Mouse (Mus musculus): Measurements from ENCODE around the gene Ttll13.

Ttll13 gene

GRCm38 (mm10) chr7:80213604-80214003 is 32.6 kb upstream of the Ttll13 start:
- DNase-seq (ENCODE audit: low read depth, low spot score), result no peak

- DNase-seq (ENCODE audit: low read depth, low spot score), result no peak
These were observed 31.7 kb upstream of the Ttll13 start for GRCm38 (mm10) chr7:80214459-80214858.

- DNase-seq (ENCODE audit: low read depth, low spot score), result peak; percentile 80
These were observed 30.8 kb upstream of the Ttll13 start for GRCm38 (mm10) chr7:80215398-80215797.

GRCm38 (mm10) chr7:80216566-80216965 is 29.6 kb upstream of the Ttll13 start:
- DNase-seq (ENCODE audit: low read depth, low spot score), result no peak

GRCm38 (mm10) chr7:80218666-80219065 is 27.5 kb upstream of the Ttll13 start:
- DNase-seq (ENCODE audit: low read depth, low spot score), result no peak

- no peak for DNase-seq (ENCODE audit: low read depth, low spot score)
These were observed 25.9 kb upstream of the Ttll13 start for GRCm38 (mm10) chr7:80220237-80220797.

- DNase-seq (ENCODE audit: low read depth, low spot score), result no peak
These were observed 24.9 kb upstream of the Ttll13 start for GRCm38 (mm10) chr7:80221179-80221750.

- DNase-seq (ENCODE audit: low read depth, low spot score), result no peak
These were observed 19.1 kb upstream of the Ttll13 start for GRCm38 (mm10) chr7:80227065-80227464.

- no peak for DNase-seq (ENCODE audit: low read depth, low spot score)
These were observed 16.0 kb upstream of the Ttll13 start for GRCm38 (mm10) chr7:80230196-80230595.

GRCm38 (mm10) chr7:80231971-80232488 is 14.1 kb upstream of the Ttll13 start:
- no peak for DNase-seq (ENCODE audit: low read depth, low spot score)

- peak; percentile 99 for DNase-seq (ENCODE audit: low read depth, low spot score)
These were observed 13.6 kb upstream of the Ttll13 start, which contains the start of the genes Cib1 and Gdpgp1 for GRCm38 (mm10) chr7:80232489-80233029. Gene Cib1 (minus strand): TSS chr7:80232813. Gene Gdpgp1 (plus strand): TSS chr7:80232865.

- no peak for DNase-seq (ENCODE audit: low read depth, low spot score)
These were observed 12.4 kb upstream of the Ttll13 start for GRCm38 (mm10) chr7:80233799-80234198.

GRCm38 (mm10) chr7:80238542-80238941 is 7.6 kb upstream of the Ttll13 start:
- DNase-seq (ENCODE audit: low read depth, low spot score), result no peak

- DNase-seq (ENCODE audit: low read depth, low spot score), result no peak
These were observed 4.5 kb upstream of the Ttll13 start for GRCm38 (mm10) chr7:80241661-80242060.

GRCm38 (mm10) chr7:80244851-80245250 is 1.3 kb upstream of the Ttll13 start:
- DNase-seq (ENCODE audit: low read depth, low spot score), result no peak

GRCm38 (mm10) chr7:80246859-80247258 is 683 bp downstream of the Ttll13 start:
- no peak for DNase-seq (ENCODE audit: low read depth, low spot score)

- peak; percentile 39 for DNase-seq (ENCODE audit: low read depth, low spot score)
These were observed 6.3 kb downstream of the Ttll13 start for GRCm38 (mm10) chr7:80252437-80252836.

- DNase-seq (ENCODE audit: low read depth, low spot score), result peak; percentile 59
These were observed 6.7 kb downstream of the Ttll13 start for GRCm38 (mm10) chr7:80252886-80253285.

GRCm38 (mm10) chr7:80255981-80256380 is 9.8 kb downstream of the Ttll13 start:
- DNase-seq (ENCODE audit: low read depth, low spot score), result no peak

- no peak for DNase-seq (ENCODE audit: low read depth, low spot score)
These were observed 11.5 kb downstream of the Ttll13 start for GRCm38 (mm10) chr7:80257706-80258105.

- DNase-seq (ENCODE audit: low read depth, low spot score), result peak; percentile 88
These were observed 14.6 kb downstream of the Ttll13 start, which contains the start of gene Ngrn for GRCm38 (mm10) chr7:80260625-80261371. Gene Ngrn (plus strand): TSS chr7:80261215.

- no peak for DNase-seq (ENCODE audit: low read depth, low spot score)
These were observed 15.3 kb downstream of the Ttll13 start for GRCm38 (mm10) chr7:80261372-80261990.
